Mouse (Mus musculus) embryonic stem cell, embryonic (primary cell): ENCODE results near the gene Adat3.

Source experiments
- CTCF ChIA-PET, 4 experiments: fragments of 300-600 bp in 2 of 4; fragments of 350-600 bp in 2 of 4; sonication (Branson Sonifier 250); formaldehyde crosslinking; loops; one replicate each; lab custom pipeline; 2022; ENCODE audit warnings: inconsistent platforms in 2 of 4; lab: Charles Lee
- POLR2A ChIA-PET, 4 experiments: fragments of 300-600 bp in 2 of 4; fragments of 350-600 bp in 2 of 4; sonication (Branson Sonifier 250); formaldehyde crosslinking; loops; one replicate each; lab custom pipeline; 2022; ENCODE audit warnings: antibody characterized with exemption in 4 of 4, inconsistent platforms in 1 of 4; lab: Charles Lee

Gene Adat3

GRCm38 (mm10) chr10:80587305-80587657 is 15.4 kb upstream of the Adat3 start:
- ChIA-PET POLR2A (interaction anchor here (0.6 to 9.8 kb wide), 24 partner anchors 8 to 1071 kb away, joined by 3 to 214 read pairs (median 4); partner anchors contain the start of genes Csnk1g2 (in 3 of the 4), Klf16 (in 2 of the 4), Mknk2 (in 2 of the 4) and Adat3 (in 1 of the 4)), CTCF (interaction anchor here in 3 of 4 experiments (0.6 to 1.6 kb wide), 5 partner anchors 9 to 213 kb away, joined by 3 to 5 read pairs (median 3); no protein-coding TSS in a partner anchor)

DNA sequence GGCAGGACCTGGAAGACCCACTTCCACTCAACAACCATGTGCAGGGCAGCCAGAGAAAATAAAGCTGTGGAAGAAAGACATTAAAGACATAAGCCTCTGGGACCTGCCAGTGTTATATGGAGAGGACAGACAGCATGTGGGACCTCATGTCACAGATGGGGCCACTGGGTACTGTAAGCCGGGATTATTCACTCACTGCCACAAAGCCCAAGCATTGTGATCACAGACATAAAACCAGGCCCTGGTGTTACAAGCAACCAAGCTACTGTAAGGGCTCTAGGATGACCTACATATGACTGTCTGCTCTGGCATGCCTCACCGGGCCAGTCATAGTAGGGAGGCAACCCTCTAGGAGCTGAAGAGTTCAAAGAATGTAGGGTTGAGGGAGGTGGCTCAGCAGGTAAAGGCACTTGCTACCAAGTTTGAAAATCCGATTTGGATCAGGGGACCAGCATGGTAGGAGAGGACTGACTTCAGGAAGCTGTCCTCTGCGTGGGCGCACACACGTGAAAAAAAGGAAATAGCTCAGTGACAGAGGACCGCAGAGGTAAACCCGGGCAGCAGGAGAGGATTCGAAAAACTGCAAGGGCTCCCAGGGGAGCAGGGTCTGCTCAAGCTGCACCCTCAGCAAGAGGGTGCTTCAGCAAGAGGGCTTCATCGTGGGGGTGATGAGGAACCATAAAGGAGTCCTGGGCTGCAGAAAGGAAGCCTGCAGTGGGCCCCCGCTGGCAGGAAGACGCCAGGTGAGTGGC is 13.4 kb upstream of the Adat3 start:
- ChIA-PET CTCF (interaction anchor here (0.5 to 2.5 kb wide), 20 partner anchors 10 to 1835 kb away, joined by 3 to 49 read pairs (median 5); partner anchors contain the start of genes Atp8b3 (in 1 of the 4), Csnk1g2 (in 1 of the 4), Klf16 (in 1 of the 4) and Rexo1 (in 1 of the 4)), POLR2A (interaction anchor here (0.6 to 9.8 kb wide), 60 partner anchors 9 to 919 kb away, joined by 3 to 214 read pairs (median 6); partner anchors contain the start of genes Rexo1 (in 3 of the 4), Adat3 (in 2 of the 4), Csnk1g2 (in 2 of the 4) and Scamp4 (in 2 of the 4))

GRCm38 (mm10) chr10:80589879-80590854 is 12.5 kb upstream of the Adat3 start, which contains the start of gene Abhd17a:
Gene Abhd17a, minus strand, starts transcription at chr10:80590341.
- POLR2A ChIA-PET = interaction anchor here (0.5 to 9.8 kb wide), 90 partner anchors 9 to 1577 kb away, joined by 3 to 214 read pairs (median 5); partner anchors contain the start of genes Csnk1g2 (in 3 of the 4), Rexo1 (in 3 of the 4), Adat3 (in 2 of the 4) and Atp8b3 (in 2 of the 4)

DNA sequence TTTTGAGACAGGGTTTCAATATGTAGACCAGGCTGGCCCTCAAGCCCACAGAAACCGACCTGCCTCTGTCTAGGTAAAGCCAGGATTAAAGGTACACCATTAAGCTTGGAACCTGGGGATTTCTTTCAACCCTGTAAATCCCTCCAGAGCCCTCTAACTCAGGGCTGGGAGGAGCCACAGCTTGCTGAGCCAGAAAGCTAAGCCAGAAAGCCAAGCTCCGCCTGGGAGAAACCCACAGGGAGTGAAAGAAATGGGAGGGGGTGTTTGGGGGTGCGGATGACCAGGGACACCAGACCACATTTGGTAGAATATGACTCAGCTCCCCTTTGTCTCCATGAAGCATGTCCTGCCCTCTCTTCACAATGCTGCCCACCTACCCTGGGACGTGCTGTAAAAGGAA is 6.4 kb upstream of the Adat3 start:
- ChIA-PET CTCF (interaction anchor here in 2 of 4 experiments (0.7 to 1.1 kb wide), 3 partner anchors 13 to 39 kb away, joined by 3 to 4 read pairs (median 4); no protein-coding TSS in a partner anchor), POLR2A (interaction anchor here in 2 of 4 experiments (0.7 to 10.9 kb wide), 20 partner anchors 8 to 267 kb away, joined by 3 to 128 read pairs (median 10); partner anchors contain the start of genes Csnk1g2 (in 2 of the 2), Gm49322 (in 2 of the 2), Mknk2 (in 1 of the 2) and Pcsk4 (in 1 of the 2))

More at GRCm38 (mm10) chr10:80589879-80590854, 12.5 kb upstream of the Adat3 start, which contains the start of gene Abhd17a:
- CTCF ChIA-PET = interaction anchor here (0.5 to 2.5 kb wide), 45 partner anchors 11 to 1836 kb away, joined by 3 to 49 read pairs (median 3); partner anchors contain the start of genes Atp8b3 (in 2 of the 4), Csnk1g2 (in 1 of the 4), Klf16 (in 1 of the 4) and Mum1 (in 1 of the 4)

DNA sequence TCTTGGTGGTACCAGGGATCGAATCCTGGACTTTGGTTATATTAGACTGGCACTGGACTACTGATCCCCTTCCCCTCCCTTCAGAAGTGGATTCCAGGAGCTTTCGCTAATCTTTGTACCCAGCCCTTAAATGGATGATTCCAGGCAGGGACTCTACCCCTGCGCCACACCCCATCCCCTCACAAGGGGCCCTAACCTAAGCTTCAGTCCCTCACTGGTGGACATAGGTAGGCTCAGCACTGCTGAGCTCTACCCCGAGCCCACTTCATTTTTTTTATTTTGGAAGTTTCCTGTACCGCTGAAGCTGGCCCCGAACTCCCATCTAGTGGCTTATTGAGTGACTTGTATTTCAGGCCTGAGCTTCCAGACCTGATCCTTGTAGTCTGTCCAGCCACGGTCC is 684 bp downstream of the Adat3 start:
- ChIA-PET CTCF (interaction anchor here in 3 of 4 experiments (0.6 to 1.9 kb wide), 10 partner anchors 8 to 35 kb away, joined by 3 to 12 read pairs (median 6); partner anchors contain the start of genes Abhd17a (in 1 of the 3), Csnk1g2 (in 1 of the 3) and Klf16 (in 1 of the 3)), POLR2A (interaction anchor here (0.5 to 10.9 kb wide), 48 partner anchors 8 to 751 kb away, joined by 3 to 128 read pairs (median 5); partner anchors contain the start of genes Csnk1g2 (in 3 of the 4), Abhd17a (in 2 of the 4), Klf16 (in 2 of the 4) and Gadd45b (in 1 of the 4))

DNA sequence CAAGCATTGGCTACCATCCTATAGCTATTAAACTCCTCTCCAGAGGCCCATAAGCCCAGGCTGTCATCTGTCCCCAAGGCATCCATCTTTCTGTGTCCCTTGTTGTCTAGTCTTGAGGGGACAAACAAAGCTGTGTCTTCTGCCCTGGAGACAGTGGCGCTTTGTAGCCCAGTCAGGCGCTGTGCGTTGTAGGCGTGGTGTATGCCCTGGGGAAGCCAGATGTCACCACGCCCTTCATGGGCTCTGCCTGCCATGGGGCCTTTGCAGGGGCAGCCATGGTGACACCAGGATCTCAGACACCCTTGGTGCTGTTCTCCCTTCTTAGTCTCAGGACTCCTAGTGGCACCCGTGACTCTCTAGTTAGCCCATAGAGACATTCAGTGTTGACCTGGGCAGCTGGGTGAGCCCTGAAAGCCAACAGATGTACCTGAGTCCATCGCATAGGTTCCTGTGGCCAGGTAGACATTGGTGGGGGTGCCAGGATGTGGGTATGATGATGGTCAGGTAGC is 1.4 kb downstream of the Adat3 start:
- POLR2A ChIA-PET = interaction anchor here (0.5 to 10.9 kb wide), 37 partner anchors 8 to 434 kb away, joined by 3 to 128 read pairs (median 8); partner anchors contain the start of genes Csnk1g2 (in 3 of the 4), Abhd17a (in 2 of the 4), Klf16 (in 2 of the 4) and Atp8b3 (in 1 of the 4)
- CTCF ChIA-PET = interaction anchor here (0.6 to 1.9 kb wide), 12 partner anchors 7 to 118 kb away, joined by 3 to 12 read pairs (median 6); partner anchors contain the start of genes Abhd17a (in 1 of the 4) and Csnk1g2 (in 1 of the 4)

- ChIA-PET POLR2A (interaction anchor here in 3 of 4 experiments (0.7 to 10.9 kb wide), 19 partner anchors 8 to 325 kb away, joined by 3 to 128 read pairs (median 19); partner anchors contain the start of genes Abhd17a (in 2 of the 3), Csnk1g2 (in 2 of the 3), Klf16 (in 2 of the 3) and Gadd45b (in 1 of the 3)), CTCF (interaction anchor here in 2 of 4 experiments (0.7 to 0.8 kb wide), 4 partner anchors 26 to 722 kb away, joined by 3 to 5 read pairs (median 4); no protein-coding TSS in a partner anchor)
Observed at GRCm38 (mm10) chr10:80604988-80605387, 2.3 kb downstream of the Adat3 start.

DNA sequence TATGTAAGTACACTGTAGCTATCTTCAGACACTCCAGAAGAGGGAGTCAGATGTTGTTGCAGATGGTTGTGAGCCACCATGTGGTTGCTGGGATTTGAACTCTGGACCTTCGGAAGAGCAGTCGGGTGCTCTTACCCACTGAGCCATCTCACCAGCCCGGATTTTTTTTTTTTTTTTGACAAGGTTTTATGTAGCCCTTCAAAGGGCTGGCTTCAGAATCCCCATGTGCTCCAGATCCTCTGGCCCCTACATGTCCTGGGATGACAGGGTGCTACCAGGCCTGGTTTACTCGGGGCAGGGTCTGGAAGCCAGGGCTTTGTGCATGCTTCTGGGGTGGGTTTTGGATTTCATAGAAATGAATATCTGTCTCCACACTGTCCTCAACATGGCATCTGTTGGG is 3.0 kb downstream of the Adat3 start, which contains the start of gene Gm49322:
Gene Gm49322 (plus strand): TSS at position 301 of the 400 bp plus-strand sequence.
- CTCF ChIA-PET = interaction anchor here in 2 of 4 experiments (0.7 to 1.4 kb wide), 3 partner anchors 27 to 723 kb away, joined by 5 read pairs; no protein-coding TSS in a partner anchor
- POLR2A ChIA-PET = interaction anchor here in 3 of 4 experiments (0.7 to 10.9 kb wide), 21 partner anchors 9 to 97 kb away, joined by 3 to 128 read pairs (median 11); partner anchors contain the start of genes Csnk1g2 (in 2 of the 3), Izumo4 (in 1 of the 3), Mknk2 (in 1 of the 3) and Rexo1 (in 1 of the 3)

GRCm38 (mm10) chr10:80606306-80606705 is 3.6 kb downstream of the Adat3 start:
- ChIA-PET POLR2A (interaction anchor here in 3 of 4 experiments (0.6 to 3.4 kb wide), 29 partner anchors 9 to 145 kb away, joined by 3 to 52 read pairs (median 6); partner anchors contain the start of genes Csnk1g2 (in 3 of the 3), Abhd17a (in 1 of the 3), Izumo4 (in 1 of the 3) and Rexo1 (in 1 of the 3)), CTCF (interaction anchor here in 3 of 4 experiments (0.6 to 1.4 kb wide), 3 partner anchors 28 to 666 kb away, joined by 3 to 5 read pairs (median 3); no protein-coding TSS in a partner anchor)

GRCm38 (mm10) chr10:80606737-80607350 is 4.2 kb downstream of the Adat3 start:
- ChIA-PET CTCF (interaction anchor here in 3 of 4 experiments (0.6 to 1.4 kb wide), 4 partner anchors 28 to 666 kb away, joined by 3 to 5 read pairs (median 3); no protein-coding TSS in a partner anchor), POLR2A (interaction anchor here in 3 of 4 experiments (0.6 to 3.4 kb wide), 32 partner anchors 10 to 145 kb away, joined by 3 to 52 read pairs (median 6); partner anchors contain the start of genes Csnk1g2 (in 2 of the 3), Abhd17a (in 1 of the 3), Izumo4 (in 1 of the 3) and Rexo1 (in 1 of the 3))

GRCm38 (mm10) chr10:80608435-80608834 is 5.8 kb downstream of the Adat3 start:
- ChIA-PET CTCF (no interaction called here), POLR2A (interaction anchor here in 2 of 4 experiments (1.0 to 3.4 kb wide), 14 partner anchors 10 to 67 kb away, joined by 3 to 52 read pairs (median 10); partner anchors contain the start of genes Abhd17a (in 2 of the 2) and Csnk1g2 (in 2 of the 2))

GRCm38 (mm10) chr10:80609269-80609924 is 6.7 kb downstream of the Adat3 start:
- POLR2A ChIA-PET = interaction anchor here in 2 of 4 experiments (0.9 to 5.6 kb wide), 10 partner anchors 10 to 66 kb away, joined by 3 to 44 read pairs (median 14); partner anchors contain the start of genes Abhd17a (in 1 of the 2) and Klf16 (in 1 of the 2)
- CTCF ChIA-PET = interaction anchor here in 1 of 4 experiments (2.6 kb wide), 1 partner anchor 11 kb away, joined by 38 read pairs; the partner anchor contains the start of gene Csnk1g2

DNA sequence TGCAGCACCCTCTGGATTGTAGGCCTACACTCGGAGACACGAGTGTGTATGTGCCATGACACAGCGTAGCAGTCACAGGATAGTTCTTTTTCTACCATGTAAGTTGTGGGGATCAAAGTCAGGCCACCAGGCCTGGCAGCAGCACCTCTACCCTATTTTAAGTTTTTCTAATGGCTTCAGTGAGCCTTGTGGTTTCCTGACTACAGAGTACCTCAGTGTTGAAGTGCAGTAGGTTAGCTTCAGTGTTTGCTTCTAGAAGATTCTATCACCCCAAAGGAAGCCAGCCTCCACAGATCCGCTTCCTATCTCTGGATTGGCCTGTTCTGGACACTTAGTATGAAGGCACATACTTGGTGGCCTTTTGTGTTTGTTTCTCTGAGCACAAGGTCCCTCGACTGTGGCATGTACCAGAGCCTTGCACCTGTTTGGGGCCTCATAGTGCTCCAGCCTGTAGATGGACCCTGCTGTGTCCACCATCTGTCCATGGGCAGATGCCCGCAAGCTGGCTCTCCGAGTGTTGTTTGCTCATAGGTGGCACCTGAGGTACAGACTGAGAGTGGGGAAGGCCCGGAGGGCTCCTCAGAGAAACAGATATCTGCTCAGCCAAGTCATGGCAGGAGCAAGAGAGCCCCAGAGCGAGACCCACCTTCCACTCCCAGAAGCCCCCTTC is 7.6 kb downstream of the Adat3 start:
- POLR2A ChIA-PET = interaction anchor here in 3 of 4 experiments (0.6 to 5.6 kb wide), 30 partner anchors 9 to 221 kb away, joined by 3 to 44 read pairs (median 5); partner anchors contain the start of genes Abhd17a (in 2 of the 3), Csnk1g2 (in 2 of the 3) and Klf16 (in 1 of the 3)
- CTCF ChIA-PET = interaction anchor here (0.5 to 2.6 kb wide), 46 partner anchors 7 to 995 kb away, joined by 3 to 38 read pairs (median 5); partner anchors contain the start of genes Adat3 (in 2 of the 4), Csnk1g2 (in 2 of the 4), Scamp4 (in 2 of the 4) and Abhd17a (in 1 of the 4)
